Mouse (Mus musculus) MEL (cell line): Measurements from ENCODE around the gene Olfr370.

ENCODE experiments used
- CHD1 ChIP-seq: IDR thresholded peaks from 2 replicates; pipeline ENCODE4 v1.6.1; 2012; ENCODE audit warnings: low read depth, mild to moderate bottlenecking, inconsistent platforms, low read length, improper control_type of control experiment
- POLR2A ChIP-seq, 2 experiments: IDR thresholded peaks; 2 replicates each; pipeline ENCODE4 v1.6.1; 2011 to 2012; ENCODE audit warnings: low read length in 2 of 2, mild to moderate bottlenecking in 2 of 2, control low read depth in 1 of 2, improper control_type of control experiment in 1 of 2, low read depth in 1 of 2, moderate library complexity in 1 of 2; ENCODE audit not compliant: control insufficient read depth in 1 of 2, insufficient read depth in 1 of 2, poor library complexity in 1 of 2
- RAD21 ChIP-seq: IDR thresholded peaks from 2 replicates; pipeline ENCODE4 v1.6.1; 2011; ENCODE audit warnings: mild to moderate bottlenecking, low read depth, low read length, improper control_type of control experiment

DNA sequence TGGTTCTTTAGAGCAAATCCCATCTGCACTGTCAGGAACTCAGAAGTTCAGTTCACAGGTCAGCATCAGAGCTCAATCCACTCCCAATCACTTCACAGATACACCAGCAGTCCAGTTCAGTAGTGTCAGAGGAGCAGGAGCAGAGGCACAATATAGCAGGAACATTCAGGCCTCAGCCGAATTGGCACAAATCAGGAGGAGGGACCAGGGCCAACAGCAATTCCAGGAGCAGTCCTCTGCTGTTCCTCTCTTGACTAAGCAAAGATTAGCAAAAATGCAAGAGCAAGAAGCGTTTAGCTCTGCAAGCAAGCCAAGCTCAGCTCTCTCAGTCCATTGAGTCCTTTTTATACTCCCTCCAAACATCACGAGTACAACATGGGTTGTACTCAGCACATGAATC lies 23.9 kb upstream of the Olfr370 start:
- TF ChIP-seq POLR2A (IDR thresholded peaks at IDR 0.05; ENCODE audit: control insufficient read depth in 1 of 2, insufficient read depth in 1 of 2, low read depth in 1 of 2, low read length in 2 of 2, poor library complexity in 1 of 2): no peak
- TF ChIP-seq CHD1: no peak
- TF ChIP-seq RAD21: no peak
